Mouse (Mus musculus): ENCODE results near the gene Cdhr4. TPM values are rescaled to one million over a fixed set of nuclear protein-coding genes. Genes with fewer than 3 reads are reported as not detected.
A peak's percentile ranks its signal among the peaks of the same experiment; 100 is the strongest.

The Cdhr4 gene
- polyA plus RNA-seq, 1 experiment = 6.1 TPM

- TF ChIP-seq POLR2A (IDR thresholded peaks at IDR 0.05; ENCODE audit: borderline replicate concordance, extremely low read depth, insufficient read depth, insufficient read length, poor library complexity, severe bottlenecking) = peak; percentile 28; the same call in 1 of the 2 replicates
- TF ChIP-seq CTCF (IDR thresholded peaks at IDR 0.05; ENCODE audit: borderline replicate concordance, extremely low read depth, insufficient read depth, insufficient read length) = no peak
- peak; percentile 99 for DNase-seq (ENCODE audit: low read depth)
Observed at GRCm38 (mm10) chr9:108049016-108049455, 56.7 kb downstream of the Cdhr4 start, which contains the start of gene Gmppb. Gene Gmppb, plus strand, starts transcription at chr9:108049242.

Other genes with a start within 250 kb of the Cdhr4 start
- gene Rbm5, start 221.5 kb upstream of the Cdhr4 start, polyA plus RNA-seq (2012; rRNA removed) = 183 and 228 TPM in 2 replicates
- 82.3 and 90.4 TPM in 2 replicates for gene Rbm6, start 119.3 kb upstream of the Cdhr4 start, polyA plus RNA-seq (2012; rRNA removed)
- gene Mon1a, start 104.3 kb upstream of the Cdhr4 start, polyA plus RNA-seq (2012; rRNA removed) = 31.5 and 37.2 TPM in 2 replicates
- gene Mst1r, start 85.6 kb upstream of the Cdhr4 start, polyA plus RNA-seq (2012; rRNA removed) = 4.2 and 6.5 TPM in 2 replicates
- gene Actl11, start 64.0 kb upstream of the Cdhr4 start, polyA plus RNA-seq (2012; rRNA removed) = not detected in 2 replicates
- 40.3 and 70.1 TPM in 2 replicates for gene Camkv, start 56.8 kb upstream of the Cdhr4 start, polyA plus RNA-seq (2012; rRNA removed)
- 6.9 and 7.8 TPM in 2 replicates for gene Traip, start 42.4 kb upstream of the Cdhr4 start, polyA plus RNA-seq (2012; rRNA removed)
- gene Uba7, start 17.0 kb upstream of the Cdhr4 start, polyA plus RNA-seq (2012; rRNA removed) = 4.3 and 5.8 TPM in 2 replicates
- gene Gm20661, start 9.4 kb upstream of the Cdhr4 start, polyA plus RNA-seq (2012; rRNA removed) = 1.3 and 1.7 TPM in 2 replicates
- gene Inka1, start 6.6 kb upstream of the Cdhr4 start, polyA plus RNA-seq (2012; rRNA removed) = 13.3 and 14.6 TPM in 2 replicates
- 2.3 and 4.5 TPM in 2 replicates for gene Gm20662, start 3.9 kb downstream of the Cdhr4 start, polyA plus RNA-seq (2012; rRNA removed)
- 163 and 198 TPM in 2 replicates for gene Ip6k1, start 10.0 kb downstream of the Cdhr4 start, polyA plus RNA-seq (2012; rRNA removed)
- 15.7 and 16.8 TPM in 2 replicates for gene Gmppb, start 56.7 kb downstream of the Cdhr4 start, polyA plus RNA-seq (2012; rRNA removed)
- gene Amigo3, start 60.7 kb downstream of the Cdhr4 start, polyA plus RNA-seq (2012; rRNA removed) = 3.6 and 4.0 TPM in 2 replicates
- 0.08 and 0.10 TPM in 2 replicates for gene Mst1, start 87.9 kb downstream of the Cdhr4 start, polyA plus RNA-seq (2012; rRNA removed)
- 93.3 and 93.5 TPM in 2 replicates for gene Rnf123, start 90.8 kb downstream of the Cdhr4 start, polyA plus RNA-seq (2012; rRNA removed)
- 65.1 and 81.4 TPM in 2 replicates for gene Apeh, start 102.1 kb downstream of the Cdhr4 start, polyA plus RNA-seq (2012; rRNA removed)
- 18.7 and 40.0 TPM in 2 replicates for gene Bsn, start 197.9 kb downstream of the Cdhr4 start, polyA plus RNA-seq (2012; rRNA removed)

All from brain, embryonic 14.5 days (tissue).